Mouse (Mus musculus): Measurements from ENCODE around the gene Pfkfb4. TPM values are rescaled to one million over a fixed set of nuclear protein-coding genes. Genes with fewer than 3 reads are reported as not detected.

Pfkfb4 gene
- total RNA-seq, 1 experiment: 5.0 TPM

DNA sequence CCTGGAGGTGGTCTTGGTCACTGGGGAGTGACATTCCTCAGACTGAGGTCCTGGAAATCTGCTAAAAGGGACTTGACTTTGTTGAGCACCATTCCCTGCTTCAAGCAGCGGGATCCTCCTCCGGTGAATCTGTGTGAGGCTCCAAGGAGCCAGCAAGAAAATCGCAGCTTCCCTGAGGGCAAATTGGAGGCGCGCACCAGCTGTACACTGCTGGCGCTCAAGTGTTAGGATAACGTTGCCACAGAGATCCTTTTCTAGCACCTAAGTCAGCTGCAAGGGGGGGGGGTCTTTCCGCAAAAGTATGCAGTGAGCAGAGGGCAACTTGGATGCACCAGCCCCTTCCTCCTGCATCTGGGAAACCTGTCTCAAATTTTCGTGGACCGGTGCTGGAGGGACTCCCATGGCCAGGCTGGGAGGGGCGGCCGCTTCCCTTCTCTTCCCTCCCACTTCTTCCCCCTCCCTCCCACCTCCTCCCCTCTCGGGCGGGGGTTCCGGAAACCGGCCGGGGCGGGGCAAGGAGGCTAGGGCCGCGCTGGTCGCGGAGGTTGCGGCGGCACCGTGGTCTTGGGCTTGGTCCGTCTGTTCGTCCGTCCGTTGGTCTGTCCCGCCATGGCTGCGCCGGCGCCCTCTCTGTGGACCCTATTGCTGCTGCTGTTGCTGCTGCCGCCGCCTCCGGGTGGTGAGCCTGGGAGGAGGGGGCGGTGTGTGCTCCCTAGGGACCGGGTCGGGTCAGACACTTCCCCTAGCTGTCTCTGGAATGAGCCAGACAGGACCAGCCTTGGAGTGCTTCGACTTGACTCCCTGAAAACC is 46.7 kb downstream of the Pfkfb4 start, which contains the start of gene Shisa5:
Gene Shisa5 (plus strand): TSS at position 480 of the 810 bp plus-strand sequence.
- H3K9me3 ChIP-seq (ENCODE audit: control insufficient read depth, insufficient read depth, low read depth, low read length): no peaks in the 10 kb centered on the region
- peaks cover 0 to 13% of the 10 kb centered on the region in 2 experiments; a peak in 1 of 4 replicates for H3K4me1 ChIP-seq (ENCODE audit: control insufficient read depth in 2 of 2, insufficient read depth in 2 of 2, low read length in 2 of 2, poor library complexity in 1 of 2)
- peak within 1 kb of the TSS; percentile 33 for H3K27ac ChIP-seq (ENCODE audit: insufficient read depth, low read depth, low read length, poor library complexity, severe bottlenecking)
- TF ChIP-seq ZC3H11A (IDR thresholded peaks at IDR 0.05; ENCODE audit: borderline replicate concordance, low read depth, low read length): no peak
- no peaks in the 10 kb centered on the region for H3K36me3 ChIP-seq (ENCODE audit: control insufficient read depth, insufficient read depth, low read length, poor library complexity, severe bottlenecking)
- DNase-seq (ENCODE audit: low read depth, low spot score): peak; percentile 60
- in situ Hi-C loops (cut with MboI; ENCODE audit: low sequenced_read_pairs in 2 of 2, unreplicated experiment in 2 of 2): no loop called here
- peak within 1 kb of the TSS; percentile 78 to 91 for H3K4me3 ChIP-seq (ENCODE audit: insufficient read depth in 1 of 2, low read depth in 1 of 2, low read length in 2 of 2, poor library complexity in 1 of 2, severe bottlenecking in 1 of 2)
- peak within 1 kb of the TSS; percentile 82 for H3K9ac ChIP-seq (ENCODE audit: insufficient read depth, low read depth, low read length, poor library complexity, severe bottlenecking)

- TF ChIP-seq ZNF384 (IDR thresholded peaks at IDR 0.05; ENCODE audit: low read depth, low read length): no peak
- TF ChIP-seq HCFC1 (IDR thresholded peaks at IDR 0.05; ENCODE audit: borderline replicate concordance, insufficient read depth, low read length): no peak
- TF ChIP-seq CHD2 (IDR thresholded peaks at IDR 0.05; ENCODE audit: low read depth, low read length): no peak
- TF ChIP-seq ZC3H11A (IDR thresholded peaks at IDR 0.05; ENCODE audit: borderline replicate concordance, low read depth, low read length): no peak
- no peak for TF ChIP-seq MAFK (IDR thresholded peaks at IDR 0.05; ENCODE audit: insufficient read depth, low read depth, low read length)
- peaks cover 0 to 11% of the 10 kb centered on the region in 2 experiments; a peak in 1 of 4 replicates for H3K4me1 ChIP-seq (ENCODE audit: control insufficient read depth in 2 of 2, insufficient read depth in 2 of 2, low read length in 2 of 2, poor library complexity in 1 of 2)
- no peaks in the 10 kb centered on the region for H3K36me3 ChIP-seq (ENCODE audit: control insufficient read depth, insufficient read depth, low read length, poor library complexity, severe bottlenecking)
- peak overlapping the region; percentile 78 to 91 for H3K4me3 ChIP-seq (ENCODE audit: insufficient read depth in 1 of 2, low read depth in 1 of 2, low read length in 2 of 2, poor library complexity in 1 of 2, severe bottlenecking in 1 of 2)
- no peaks in the 10 kb centered on the region for H3K9me3 ChIP-seq (ENCODE audit: control insufficient read depth, insufficient read depth, low read depth, low read length)
- peak overlapping the region; percentile 33 for H3K27ac ChIP-seq (ENCODE audit: insufficient read depth, low read depth, low read length, poor library complexity, severe bottlenecking)
- DNase-seq (ENCODE audit: low read depth, low spot score): peak; percentile 28
- H3K9ac ChIP-seq (ENCODE audit: insufficient read depth, low read depth, low read length, poor library complexity, severe bottlenecking): peak overlapping the region; percentile 82
- in situ Hi-C loops (cut with MboI; ENCODE audit: low sequenced_read_pairs in 2 of 2, unreplicated experiment in 2 of 2): no loop called here
Measured at GRCm38 (mm10) chr9:109038901-109039364, 47.4 kb downstream of the Pfkfb4 start.

DNA sequence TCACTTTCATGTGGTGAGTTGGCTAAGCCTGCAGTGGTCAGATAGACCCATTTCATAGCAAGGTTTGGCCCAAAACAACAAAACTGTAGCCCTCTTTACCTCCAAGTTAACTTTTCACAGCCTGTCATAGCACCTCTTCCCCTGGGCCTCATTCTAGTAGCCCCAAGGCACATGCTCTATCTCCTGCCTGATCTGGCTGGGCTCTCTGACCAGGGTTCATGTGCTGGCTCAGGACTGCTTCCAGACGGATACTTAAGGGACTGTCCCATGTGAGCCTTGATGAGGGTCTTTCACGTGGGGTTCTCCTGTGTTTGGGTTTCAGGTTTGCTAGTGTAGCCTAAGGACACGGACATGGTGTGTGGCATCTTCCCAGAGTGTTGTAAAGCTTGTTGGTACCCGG is 48.1 kb downstream of the Pfkfb4 start:
- in situ Hi-C loops (cut with MboI; ENCODE audit: low sequenced_read_pairs in 2 of 2, unreplicated experiment in 2 of 2): no loop called here
- DNase-seq (ENCODE audit: low read depth, low spot score): no peak
- H3K9me3 ChIP-seq (ENCODE audit: control insufficient read depth, insufficient read depth, low read depth, low read length): no peaks in the 10 kb centered on the region
- H3K36me3 ChIP-seq (ENCODE audit: control insufficient read depth, insufficient read depth, low read length, poor library complexity, severe bottlenecking): no peaks in the 10 kb centered on the region
- H3K4me3 ChIP-seq (ENCODE audit: insufficient read depth in 1 of 2, low read depth in 1 of 2, low read length in 2 of 2, poor library complexity in 1 of 2, severe bottlenecking in 1 of 2): no peak overlapping the region
- peaks cover 0 to 11% of the 10 kb centered on the region in 2 experiments; a peak in 1 of 4 replicates for H3K4me1 ChIP-seq (ENCODE audit: control insufficient read depth in 2 of 2, insufficient read depth in 2 of 2, low read length in 2 of 2, poor library complexity in 1 of 2)
- H3K27ac ChIP-seq (ENCODE audit: insufficient read depth, low read depth, low read length, poor library complexity, severe bottlenecking): no peak overlapping the region
- no peak overlapping the region for H3K9ac ChIP-seq (ENCODE audit: insufficient read depth, low read depth, low read length, poor library complexity, severe bottlenecking)
- no peak for TF ChIP-seq MAFK (IDR thresholded peaks at IDR 0.05; ENCODE audit: insufficient read depth, low read depth, low read length)
- no peak for TF ChIP-seq CHD2 (IDR thresholded peaks at IDR 0.05; ENCODE audit: low read depth, low read length)
- TF ChIP-seq HCFC1 (IDR thresholded peaks at IDR 0.05; ENCODE audit: borderline replicate concordance, insufficient read depth, low read length): no peak
- no peak for TF ChIP-seq ZC3H11A (IDR thresholded peaks at IDR 0.05; ENCODE audit: borderline replicate concordance, low read depth, low read length)
- TF ChIP-seq ZNF384 (IDR thresholded peaks at IDR 0.05; ENCODE audit: low read depth, low read length): no peak

DNA sequence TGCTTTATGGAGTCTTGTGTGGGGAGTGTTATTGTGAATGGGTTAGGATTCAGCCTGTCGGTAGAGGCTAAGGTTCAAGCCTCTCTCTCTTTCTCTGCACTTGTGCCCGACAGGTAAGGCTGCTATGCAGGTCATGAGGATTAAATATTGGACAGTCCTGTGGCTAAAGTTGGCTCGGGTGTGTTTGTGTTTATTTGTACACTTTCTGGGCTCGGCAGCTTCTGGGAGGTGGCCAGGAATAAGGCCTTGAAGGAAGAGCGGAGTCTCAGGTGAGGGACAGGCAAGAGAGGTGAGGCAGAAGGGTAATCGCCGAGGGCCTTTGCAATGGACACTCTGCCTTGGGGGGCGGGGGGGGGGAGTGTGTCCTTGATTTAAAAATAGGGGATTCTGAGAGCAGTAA is 48.6 kb downstream of the Pfkfb4 start:
- H3K9ac ChIP-seq (ENCODE audit: insufficient read depth, low read depth, low read length, poor library complexity, severe bottlenecking): no peak overlapping the region
- no peak overlapping the region for H3K4me3 ChIP-seq (ENCODE audit: insufficient read depth in 1 of 2, low read depth in 1 of 2, low read length in 2 of 2, poor library complexity in 1 of 2, severe bottlenecking in 1 of 2)
- H3K36me3 ChIP-seq (ENCODE audit: control insufficient read depth, insufficient read depth, low read length, poor library complexity, severe bottlenecking): no peaks in the 10 kb centered on the region
- H3K27ac ChIP-seq (ENCODE audit: insufficient read depth, low read depth, low read length, poor library complexity, severe bottlenecking): no peak overlapping the region
- no peak for TF ChIP-seq CHD2 (IDR thresholded peaks at IDR 0.05; ENCODE audit: low read depth, low read length)
- no peak for TF ChIP-seq MAFK (IDR thresholded peaks at IDR 0.05; ENCODE audit: insufficient read depth, low read depth, low read length)
- TF ChIP-seq HCFC1 (IDR thresholded peaks at IDR 0.05; ENCODE audit: borderline replicate concordance, insufficient read depth, low read length): no peak
- TF ChIP-seq ZC3H11A (IDR thresholded peaks at IDR 0.05; ENCODE audit: borderline replicate concordance, low read depth, low read length): no peak
- no peak for TF ChIP-seq ZNF384 (IDR thresholded peaks at IDR 0.05; ENCODE audit: low read depth, low read length)
- peaks cover 0 to 11% of the 10 kb centered on the region in 2 experiments; a peak in 1 of 4 replicates for H3K4me1 ChIP-seq (ENCODE audit: control insufficient read depth in 2 of 2, insufficient read depth in 2 of 2, low read length in 2 of 2, poor library complexity in 1 of 2)
- in situ Hi-C loops (cut with MboI; ENCODE audit: low sequenced_read_pairs in 2 of 2, unreplicated experiment in 2 of 2): no loop called here
- DNase-seq (ENCODE audit: low read depth, low spot score): no peak
- no peaks in the 10 kb centered on the region for H3K9me3 ChIP-seq (ENCODE audit: control insufficient read depth, insufficient read depth, low read depth, low read length)
